Mouse (Mus musculus) heart, embryonic 16.5 days (tissue): Measurements from ENCODE around the gene Srp9. TPM values are rescaled to one million over a fixed set of nuclear protein-coding genes. Genes with fewer than 3 reads are reported as not detected.

Experiments
- polyA plus RNA-seq: library from polyadenylated mRNA; unstranded; fragments of >200 nt; fragmentation: Nextera tagmentation; extraction: Ambion mirVana; gene quantifications from 2 replicates; pipeline ENCODE4 v1.2.1, GENCODE M21; 2015

Srp9 gene
- polyA plus RNA-seq, 1 experiment from 2014 or later = 111 TPM

Other genes with a start within 250 kb of the Srp9 start
- 13.2 and 17.3 TPM in 2 replicates for gene Enah, start 104.7 kb upstream of the Srp9 start, polyA plus RNA-seq
- gene Vmn1r1, start 39.7 kb downstream of the Srp9 start, polyA plus RNA-seq = not detected in 2 replicates
- 165 and 187 TPM in 2 replicates for gene Degs1, start 158.1 kb downstream of the Srp9 start, polyA plus RNA-seq
- gene Fbxo28, start 216.9 kb downstream of the Srp9 start, polyA plus RNA-seq = 11.5 and 12.5 TPM in 2 replicates